Mouse (Mus musculus) intestine, embryonic 14.5 days (tissue): ENCODE results near the gene Nlrc5. TPM values are rescaled to one million over a fixed set of nuclear protein-coding genes. Genes with fewer than 3 reads are reported as not detected.
"Not testable (repeated sequence)": the region's sequence is repeated elsewhere in the genome, so short reads cannot be mapped to it uniquely, and the experiment has no call there.

Experiments
- ATAC-seq: fragments of 200-750 bp; cut with Nextera tagmentation; replicated peaks from 2 replicates; pipeline ENCODE4 v1.8.0; 2017; ENCODE audit warnings: low read depth, moderate number of reproducible peaks, moderate TSS enrichment, moderate library complexity; ENCODE audit not compliant: low FRiP score, low TSS enrichment
- DNase-seq: peaks from one replicate; pipeline ENCODE4 v3.0.0-alpha.2; 2018; ENCODE audit warnings: low spot score
- H3K27ac ChIP-seq: fragments of 300-500 bp; sonication (generic); 2 replicates; pipeline ENCODE4 v1.5.1; 2014; ENCODE audit warnings: low read depth, mild to moderate bottlenecking, control low read depth
- H3K27me3 ChIP-seq: fragments of 300-500 bp; sonication (generic); replicated peaks from 2 replicates; pipeline ENCODE4 v1.6.1; 2014; ENCODE audit warnings: low read length, control low read depth; ENCODE audit not compliant: control insufficient read depth, insufficient read depth
- H3K36me3 ChIP-seq: fragments of 300-500 bp; sonication (generic); 2 replicates; pipeline ENCODE4 v1.6.1; 2014; ENCODE audit warnings: low read length, control low read depth; ENCODE audit not compliant: control insufficient read depth, insufficient read depth
- H3K4me1 ChIP-seq: fragments of 300-500 bp; sonication (generic); replicated peaks from 2 replicates; pipeline ENCODE4 v1.6.1; 2014; ENCODE audit warnings: low read length, control low read depth, mixed read lengths; ENCODE audit not compliant: control insufficient read depth, insufficient read depth
- H3K4me2 ChIP-seq: fragments of 300-500 bp; sonication (generic); 2 replicates; pipeline ENCODE4 v1.6.1; 2014; ENCODE audit warnings: low read length
- H3K4me3 ChIP-seq: fragments of 300-500 bp; sonication (generic); 2 replicates; pipeline ENCODE4 v1.5.1; 2014; ENCODE audit warnings: low read depth, low read length, control low read depth, mixed read lengths
- H3K9ac ChIP-seq: fragments of 300-500 bp; sonication (generic); 2 replicates; pipeline ENCODE4 v1.6.1; 2014; ENCODE audit warnings: mild to moderate bottlenecking, low read length
- H3K9me3 ChIP-seq: fragments of 300-500 bp; sonication (generic); 2 replicates; pipeline ENCODE4 v1.6.1; 2016; ENCODE audit warnings: low read length, control low read depth; ENCODE audit not compliant: control insufficient read depth
- WGBS: fragments of 180-500 bp; shearing (Covaris S2); extraction: QIAGEN DNeasy Blood & Tissue Kit; methylation state at CpG from one replicate; pipeline ENCODE4 v1.1.7; 2014; 5-methylcytosine and 5-hydroxymethylcytosine counted together
- polyA plus RNA-seq: library from polyadenylated mRNA; unstranded; fragments of >200 nt; fragmentation: Nextera tagmentation; extraction: Ambion mirVana; gene quantifications from 2 replicates; pipeline ENCODE4 v1.2.1, GENCODE M21; 2014

Nlrc5 gene
- polyA plus RNA-seq, 1 experiment from 2014 or later = 0.69 TPM

- Histone ChIP-seq H3K9ac (no peak overlapping the region), H3K27ac (no peak overlapping the region), H3K4me2 (no peak overlapping the region), H3K4me3 (no peak overlapping the region), H3K9me3 (no peaks in the 10 kb centered on the region), H3K27me3 (no peaks in the 10 kb centered on the region), H3K36me3 (peaks cover 72% of the 10 kb centered on the region), H3K4me1 (peaks cover 4% of the 10 kb centered on the region)
- peak; percentile 62 for DNase-seq
- no peak for ATAC-seq
- WGBS = 85% methylated on average over 12 of the region's 12 CpGs
Measured at GRCm38 (mm10) chr8:94392147-94392546, 42.0 kb upstream of the Nlrc5 start.

- H3K9ac ChIP-seq = no peak overlapping the region
- H3K9me3 ChIP-seq = no peaks in the 10 kb centered on the region
- H3K4me1 ChIP-seq = peaks cover 3% of the 10 kb centered on the region
- H3K27ac ChIP-seq = no peak overlapping the region
- H3K36me3 ChIP-seq = peaks cover 72% of the 10 kb centered on the region
- H3K4me2 ChIP-seq = no peak overlapping the region
- WGBS = 45% methylated on average over 6 of the region's 6 CpGs
- ATAC-seq = no peak
- DNase-seq = no peak
- no peak overlapping the region for H3K4me3 ChIP-seq
- no peaks in the 10 kb centered on the region for H3K27me3 ChIP-seq
Measured at GRCm38 (mm10) chr8:94392648-94393047, 41.5 kb upstream of the Nlrc5 start.

GRCm38 (mm10) chr8:94395851-94396540, 38.2 kb upstream of the Nlrc5 start:
- Histone ChIP-seq H3K27ac (no peak overlapping the region), H3K9me3 (no peaks in the 10 kb centered on the region), H3K4me2 (no peak overlapping the region), H3K36me3 (peaks cover 52% of the 10 kb centered on the region), H3K4me3 (no peak overlapping the region), H3K9ac (no peak overlapping the region), H3K27me3 (no peaks in the 10 kb centered on the region), H3K4me1 (no peaks in the 10 kb centered on the region)
- 89% methylated on average over 6 of the region's 6 CpGs for WGBS
- no peak for DNase-seq
- no peak for ATAC-seq

GRCm38 (mm10) chr8:94396964-94397657, 37.0 kb upstream of the Nlrc5 start:
- Histone ChIP-seq H3K27me3 (no peaks in the 10 kb centered on the region), H3K4me3 (no peak overlapping the region), H3K9me3 (no peaks in the 10 kb centered on the region), H3K4me1 (no peaks in the 10 kb centered on the region), H3K4me2 (no peak overlapping the region), H3K27ac (no peak overlapping the region), H3K36me3 (peaks cover 41% of the 10 kb centered on the region), H3K9ac (no peak overlapping the region)
- peak; percentile 63 for DNase-seq
- peak; percentile 43; the same call in 1 of the 2 replicates for ATAC-seq
- 64% methylated on average over 11 of the region's 11 CpGs for WGBS

GRCm38 (mm10) chr8:94398587-94398986, 35.6 kb upstream of the Nlrc5 start:
- Histone ChIP-seq H3K36me3 (peaks cover 28% of the 10 kb centered on the region), H3K4me2 (no peak overlapping the region), H3K27me3 (no peaks in the 10 kb centered on the region), H3K9me3 (no peaks in the 10 kb centered on the region), H3K4me3 (no peak overlapping the region), H3K9ac (no peak overlapping the region), H3K4me1 (no peaks in the 10 kb centered on the region), H3K27ac (no peak overlapping the region)
- WGBS = 83% methylated on average over 6 of the region's 6 CpGs
- ATAC-seq = no peak
- DNase-seq = no peak

GRCm38 (mm10) chr8:94399361-94399953, 34.7 kb upstream of the Nlrc5 start:
- Histone ChIP-seq H3K27ac (no peak overlapping the region), H3K4me2 (no peak overlapping the region), H3K4me3 (no peak overlapping the region), H3K4me1 (no peaks in the 10 kb centered on the region), H3K9ac (no peak overlapping the region), H3K36me3 (peaks cover 19% of the 10 kb centered on the region), H3K27me3 (no peaks in the 10 kb centered on the region), H3K9me3 (no peaks in the 10 kb centered on the region)
- DNase-seq = no peak
- 85% methylated on average over 3 of the region's 3 CpGs for WGBS
- ATAC-seq = no peak

- DNase-seq, H3K27me3 ChIP-seq, H3K4me2 ChIP-seq, ATAC-seq, H3K27ac ChIP-seq, H3K9ac ChIP-seq, H3K4me3 ChIP-seq, H3K4me1 ChIP-seq, H3K9me3 ChIP-seq: not testable (repeated sequence)
- peaks cover 14% of the 10 kb centered on the region for H3K36me3 ChIP-seq
- 84% methylated on average over 2 of the region's 2 CpGs for WGBS
Measured at GRCm38 (mm10) chr8:94399957-94400356, 34.2 kb upstream of the Nlrc5 start.

- Histone ChIP-seq H3K4me1 (no peaks in the 10 kb centered on the region), H3K9ac (no peak overlapping the region), H3K9me3 (no peaks in the 10 kb centered on the region), H3K4me3 (no peak overlapping the region), H3K4me2 (no peak overlapping the region), H3K36me3 (no peaks in the 10 kb centered on the region), H3K27ac (no peak overlapping the region), H3K27me3 (no peaks in the 10 kb centered on the region)
- 59% methylated on average over 8 of the region's 8 CpGs for WGBS
- ATAC-seq (no peak), DNase-seq (no peak)
Measured at GRCm38 (mm10) chr8:94408443-94409080, 25.6 kb upstream of the Nlrc5 start.
